12 mouse cellular contexts compared by ENCODE assay signal in the genomic region with DNA sequence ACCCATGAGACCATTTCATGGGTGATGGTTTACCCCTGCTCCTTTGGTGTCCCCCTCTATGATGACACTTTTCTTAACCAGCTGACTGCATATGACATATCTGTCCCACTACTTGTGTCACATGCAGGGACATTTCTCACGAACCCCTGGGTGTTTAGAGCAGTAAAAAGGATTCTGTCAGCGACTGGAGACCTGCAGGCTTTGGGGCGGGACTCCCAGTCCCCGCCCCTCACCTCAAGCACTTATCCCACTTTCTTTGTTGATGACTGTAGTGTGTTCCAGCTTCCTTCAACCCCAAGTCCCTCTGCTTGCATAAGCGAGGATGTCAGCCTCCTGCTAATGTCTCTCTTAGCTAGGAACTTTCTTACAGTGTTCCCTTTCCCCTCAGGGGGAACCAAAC. TPM values are rescaled to one million over a fixed set of nuclear protein-coding genes. Genes with fewer than 3 reads are reported as not detected.
A peak's percentile ranks its signal among the peaks of the same experiment; 100 is the strongest.
DNase-seq lines count a peak whose midpoint lies in the region; ATAC-seq and TF ChIP-seq lines count a peak whose summit lies in the region.
"Had no signal": no experiment of that assay in that cellular context is flagged by ENCODE, and none has a peak within 500 bp of the region (broad histone marks: within the 10 kb centered on the region; RNA-seq: fewer than 3 reads in every experiment).

No protein-coding gene starts in this region.

- TF ChIP-seq CTCF in liver, adult 2 months (IDR thresholded peaks at IDR 0.05; ENCODE audit: low read depth, low read length), result no peak

- H3K27me3 ChIP-seq in liver, adult 2 months (ENCODE audit: control insufficient read depth, insufficient read depth, low read length), result no peaks in the 10 kb centered on the region
- H3K27me3 ChIP-seq in embryonic facial prominence, embryonic 13.5 days, result peaks cover 66% of the 10 kb centered on the region
- H3K27me3 ChIP-seq in liver, embryonic 15.5 days, result peaks cover 69% of the 10 kb centered on the region
- peaks cover 27% of the 10 kb centered on the region for H3K27me3 ChIP-seq in stomach, embryonic 15.5 days (replicated peaks)

- H3K4me2 ChIP-seq in embryonic facial prominence, embryonic 13.5 days, result peak overlapping the region; percentile 96; the same call in 1 of the 2 replicates
- H3K4me2 ChIP-seq in liver, embryonic 15.5 days, result peak overlapping the region; percentile 68
- no peak overlapping the region for H3K4me2 ChIP-seq in stomach, embryonic 15.5 days

- peak overlapping the region; percentile 90 for H3K27ac ChIP-seq in liver, adult 2 months (replicated peaks; ENCODE audit: insufficient read depth, low read depth, low read length)
- no peak overlapping the region for H3K27ac ChIP-seq in embryonic facial prominence, embryonic 13.5 days
- peak overlapping the region; percentile 85 for H3K27ac ChIP-seq in liver, embryonic 15.5 days (replicated peaks)
- H3K27ac ChIP-seq in stomach, embryonic 15.5 days, result peak overlapping the region; percentile 92

- H3K9ac ChIP-seq in liver, adult 2 months (ENCODE audit: low read depth, low read length), result peak overlapping the region; percentile 80
- H3K9ac ChIP-seq in embryonic facial prominence, embryonic 13.5 days, result no peak overlapping the region
- no peak overlapping the region for H3K9ac ChIP-seq in liver, embryonic 15.5 days
- no peak overlapping the region for H3K9ac ChIP-seq in stomach, embryonic 15.5 days

- H3K79me2 ChIP-seq in liver, adult 2 months (ENCODE audit: control insufficient read depth, insufficient read depth, low read length), result peaks cover 23% of the 10 kb centered on the region

- peaks cover 10% of the 10 kb centered on the region for H3K4me1 ChIP-seq in liver, adult 2 months (ENCODE audit: control insufficient read depth, insufficient read depth, low read length)
- peaks cover 35% of the 10 kb centered on the region for H3K4me1 ChIP-seq in embryonic facial prominence, embryonic 13.5 days
- peaks cover 23% of the 10 kb centered on the region; the same call in 1 of the 2 replicates for H3K4me1 ChIP-seq in liver, embryonic 15.5 days (replicated peaks)
- peaks cover 33% of the 10 kb centered on the region for H3K4me1 ChIP-seq in stomach, embryonic 15.5 days

- peaks cover 12% of the 10 kb centered on the region for H3K36me3 ChIP-seq in liver, adult 2 months (ENCODE audit: control insufficient read depth, insufficient read depth, low read length)
- H3K36me3 ChIP-seq in embryonic facial prominence, embryonic 13.5 days, result no peaks in the 10 kb centered on the region
- H3K36me3 ChIP-seq in liver, embryonic 15.5 days (replicated peaks), result no peaks in the 10 kb centered on the region
- no peaks in the 10 kb centered on the region for H3K36me3 ChIP-seq in stomach, embryonic 15.5 days

- peak overlapping the region; percentile 70; the same call in 1 of the 2 replicates for H3K4me3 ChIP-seq in liver, adult 2 months (ENCODE audit: insufficient read depth, low read depth, low read length)
- no peak overlapping the region for H3K4me3 ChIP-seq in embryonic facial prominence, embryonic 13.5 days
- no peak overlapping the region for H3K4me3 ChIP-seq in liver, embryonic 15.5 days (replicated peaks)
- no peak overlapping the region for H3K4me3 ChIP-seq in stomach, embryonic 15.5 days (replicated peaks)

- H3K9me3 ChIP-seq in embryonic facial prominence, embryonic 13.5 days, result no peaks in the 10 kb centered on the region
- no peaks in the 10 kb centered on the region for H3K9me3 ChIP-seq in liver, embryonic 15.5 days (replicated peaks)
- H3K9me3 ChIP-seq in stomach, embryonic 15.5 days, result no peaks in the 10 kb centered on the region

- no peak for ATAC-seq in embryonic facial prominence, embryonic 13.5 days (ENCODE audit: insufficient number of reproducible peaks, insufficient read depth, low FRiP score, low TSS enrichment, low read depth)
- no peak for ATAC-seq in liver, embryonic 15.5 days (ENCODE audit: insufficient read depth)
- ATAC-seq in stomach, embryonic 15.5 days (ENCODE audit: insufficient read depth, low FRiP score, low read depth), result no peak
- ATAC-seq in inflammation-experienced regulatory T-cells, adult 6 months, result no peak
- no peak for ATAC-seq in monocyte, adult 5-6 weeks (replicated peaks; ENCODE audit: insufficient number of reproducible peaks, low FRiP score, low TSS enrichment, poor library complexity, severe bottlenecking)
- ATAC-seq: hindbrain, embryonic 16.5 days had no signal

- WGBS in liver, adult 2 months, result 31% methylated on average over 5 of the region's 5 CpGs
- 43% methylated on average over 5 of the region's 5 CpGs for WGBS in embryonic facial prominence, embryonic 13.5 days
- 23% methylated on average over 5 of the region's 5 CpGs for WGBS in liver, embryonic 15.5 days (ENCODE audit: insufficient replicate concordance)
- 38% methylated on average over 5 of the region's 5 CpGs for WGBS in stomach, embryonic 15.5 days

- TF ChIP-seq POLR2A in liver, adult 2 months (IDR thresholded peaks at IDR 0.05; ENCODE audit: extremely low read depth, insufficient read depth, low read length), result no peak

- peak; percentile 73 for DNase-seq in liver, adult 2 months (ENCODE audit: extremely low read depth, low read depth, low spot score)
- no peak for DNase-seq in liver
- no peak for DNase-seq in ovary, postnatal 14 days (ENCODE audit: low spot score)
- DNase-seq: adrenal gland, adult 2 months; kidney, postnatal 36 days; thymus, postnatal 36 days had no signal

RNA-seq across cellular contexts. Expression of gene Cebpa, which starts 2.0 kb away (rescaled TPM):
- 177 and 199 TPM in 2 replicates for total RNA-seq in liver, adult 2 months (2014; rRNA removed)
- 349 and 390 TPM in 2 replicates for polyA plus RNA-seq in liver, adult 2 months (2012; rRNA removed)
- polyA plus RNA-seq in embryonic facial prominence, embryonic 13.5 days (2015; fragmentation: Nextera tagmentation; extraction: Ambion mirVana), result 5.3 and 5.5 TPM in 2 replicates
- 11.0 and 13.8 TPM in 2 replicates for polyA plus RNA-seq in liver, embryonic 15.5 days (2015; fragmentation: Nextera tagmentation; extraction: Ambion mirVana)
- polyA plus RNA-seq in stomach, embryonic 15.5 days (2015; fragmentation: Nextera tagmentation; extraction: Ambion mirVana), result 6.6 and 7.0 TPM in 2 replicates
- 1 to 10 TPM in 2 of 3 experiments, under 1 TPM in 1; 0.38 to 2.4 (median 2.3) TPM for polyA plus RNA-seq in inflammation-experienced regulatory T-cells, adult 6 months (2017; shearing (Covaris generic))
- 9.3 to 16.4 TPM (median 10.3 TPM) in 3 replicates for total RNA-seq in monocyte, adult 5-6 weeks (2017)

Comparison
In these comparisons a context has a peak if more than half of its experiments do, and no peak if none do; other contexts are left out.
1. RNA of gene Cebpa, which starts 2.0 kb away (polyA plus RNA-seq): 349 to 390 TPM in liver, adult 2 months; 11.0 to 13.8 TPM in liver, embryonic 15.5 days, 6.6 to 7.0 TPM in stomach, embryonic 15.5 days, 5.3 to 5.5 TPM in embryonic facial prominence, embryonic 13.5 days and 0.38 to 2.4 TPM in inflammation-experienced regulatory T-cells, adult 6 months; every median in the first group is over 10 times any median in the second.